Mouse (Mus musculus) testis, adult 2 months (tissue): ENCODE results near the gene Abcc9.

Experiments
- CTCF ChIP-seq: fragments of 200-500 bp; IDR thresholded peaks from 2 replicates; pipeline ENCODE4 v1.5.1; 2012; ENCODE audit warnings: low read depth, mild to moderate bottlenecking, inconsistent platforms, low read length, moderate library complexity; ENCODE audit not compliant: control insufficient read depth, insufficient read depth, insufficient replicate concordance
- POLR2A ChIP-seq: fragments of 200-500 bp; IDR thresholded peaks from 2 replicates; pipeline ENCODE4 v1.6.1; 2012; ENCODE audit warnings: low read depth, mild to moderate bottlenecking, inconsistent platforms, low read length, moderate library complexity; ENCODE audit not compliant: control insufficient read depth

- TF ChIP-seq CTCF: no peak
- no peak for TF ChIP-seq POLR2A
Measured at GRCm38 (mm10) chr6:142717186-142717585, 15.1 kb upstream of the Abcc9 start.
